Mouse (Mus musculus) heart, adult 18-20 months (tissue): ENCODE data around the gene Ppp1r14b. TPM values are rescaled to one million over a fixed set of nuclear protein-coding genes. Genes with fewer than 3 reads are reported as not detected.
"Not testable (repeated sequence)": the region's sequence is repeated elsewhere in the genome, so short reads cannot be mapped to it uniquely, and the experiment has no call there.

ENCODE experiments used
- DNase-seq, 2 experiments: peaks; one replicate each; pipeline ENCODE4 v3.0.0; 2021 to 2022; ENCODE audit warnings: mixed read lengths in 1 of 2
- total RNA-seq, 2 experiments: library from RNA; stranded (reverse); gene quantifications; 2 replicates each; pipeline ENCODE4 v1.2.3; 2021

Ppp1r14b gene
- total RNA-seq, 2 experiments from 2014 or later: 78.3 to 95.2 TPM

GRCm38 (mm10) chr19:6975537-6976521 is 1.1 kb downstream of the Ppp1r14b start, which contains the start of gene Plcb3:
Plcb3 (minus strand) TSS chr19:6976470.
- peak; percentile 69 to 80 for DNase-seq

- no peak for DNase-seq
Observed at GRCm38 (mm10) chr19:6977759-6978638, 3.2 kb downstream of the Ppp1r14b start.

GRCm38 (mm10) chr19:6978639-6978974 is 3.8 kb downstream of the Ppp1r14b start:
- no peak for DNase-seq

GRCm38 (mm10) chr19:6979001-6979479 is 4.3 kb downstream of the Ppp1r14b start:
- DNase-seq: peak in 1 of 2 experiments; percentile 53

DNA sequence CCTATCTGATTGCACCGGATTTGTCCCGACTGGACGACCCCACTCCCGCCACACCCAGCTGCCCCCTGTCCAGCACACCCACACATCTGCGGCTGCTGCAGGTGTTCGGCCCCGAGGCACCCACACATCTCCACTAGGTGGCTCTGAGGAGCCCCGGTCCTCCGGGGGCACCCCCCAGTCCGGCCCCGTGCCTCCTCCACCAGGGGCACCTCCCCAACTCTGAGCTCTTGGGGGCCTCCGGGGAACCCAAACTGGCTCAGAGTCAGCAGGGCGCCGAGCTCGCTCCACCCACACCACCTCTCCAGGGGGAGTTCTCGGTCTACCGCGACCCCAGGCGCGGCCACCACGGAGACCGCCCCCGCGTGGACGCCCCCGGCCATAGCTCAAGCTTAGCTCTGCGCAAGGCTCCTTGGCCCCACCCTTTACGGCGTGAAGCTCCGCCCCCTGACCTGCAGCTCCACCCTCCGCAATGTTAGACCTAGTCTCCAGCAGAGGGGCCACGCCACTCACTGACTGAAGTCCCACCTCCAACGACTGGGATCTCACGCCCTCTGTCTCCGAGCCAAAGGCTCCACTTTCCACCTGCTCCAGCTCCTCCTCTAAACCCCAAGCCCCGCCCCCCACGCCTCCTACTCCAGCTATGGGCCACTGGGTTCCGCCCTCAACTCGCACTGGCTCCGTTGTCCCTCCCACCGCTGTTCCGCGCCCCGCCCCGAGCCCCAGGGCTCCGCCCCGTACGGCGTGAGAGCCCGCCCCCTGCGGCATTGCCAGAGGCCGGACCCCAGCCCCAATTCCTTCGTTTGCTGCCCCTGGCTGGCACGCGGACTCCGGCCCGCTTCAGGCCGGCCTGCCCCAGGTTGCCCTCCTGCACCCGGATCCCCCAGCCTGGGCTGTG is 5.0 kb downstream of the Ppp1r14b start:
- peak; percentile 100 for DNase-seq

- DNase-seq: peak; percentile 99
Observed at GRCm38 (mm10) chr19:6980381-6981093, 5.8 kb downstream of the Ppp1r14b start, which contains the start of gene Fkbp2. Fkbp2 (minus strand) TSS chr19:6980501.

GRCm38 (mm10) chr19:6981465-6981864 is 6.7 kb downstream of the Ppp1r14b start:
- no peak for DNase-seq

- DNase-seq: no peak
Observed at GRCm38 (mm10) chr19:6983621-6984020, 8.9 kb downstream of the Ppp1r14b start.

DNA sequence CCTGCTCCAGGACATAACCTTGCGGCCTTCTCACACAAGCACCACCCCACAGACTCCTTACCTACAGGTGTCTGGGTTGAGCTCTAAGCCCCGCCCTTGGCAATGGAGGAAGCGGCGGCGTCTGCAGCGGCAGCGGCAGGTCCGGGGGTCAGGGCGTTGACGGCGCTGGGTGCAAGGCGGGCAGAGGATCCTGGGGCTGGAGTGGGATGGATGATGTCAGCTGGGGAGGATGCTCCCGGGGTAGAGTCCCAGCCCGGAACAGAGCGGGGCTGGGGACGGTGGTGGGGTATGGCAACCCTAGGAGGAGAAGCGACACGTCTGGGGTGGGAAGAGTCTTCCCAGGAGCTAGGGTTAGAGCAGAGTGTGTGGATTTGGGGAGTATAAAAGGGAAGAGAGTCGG is 10.5 kb downstream of the Ppp1r14b start:
- no peak for DNase-seq

GRCm38 (mm10) chr19:6985951-6986708 is 11.4 kb downstream of the Ppp1r14b start:
- DNase-seq: no peak

DNA sequence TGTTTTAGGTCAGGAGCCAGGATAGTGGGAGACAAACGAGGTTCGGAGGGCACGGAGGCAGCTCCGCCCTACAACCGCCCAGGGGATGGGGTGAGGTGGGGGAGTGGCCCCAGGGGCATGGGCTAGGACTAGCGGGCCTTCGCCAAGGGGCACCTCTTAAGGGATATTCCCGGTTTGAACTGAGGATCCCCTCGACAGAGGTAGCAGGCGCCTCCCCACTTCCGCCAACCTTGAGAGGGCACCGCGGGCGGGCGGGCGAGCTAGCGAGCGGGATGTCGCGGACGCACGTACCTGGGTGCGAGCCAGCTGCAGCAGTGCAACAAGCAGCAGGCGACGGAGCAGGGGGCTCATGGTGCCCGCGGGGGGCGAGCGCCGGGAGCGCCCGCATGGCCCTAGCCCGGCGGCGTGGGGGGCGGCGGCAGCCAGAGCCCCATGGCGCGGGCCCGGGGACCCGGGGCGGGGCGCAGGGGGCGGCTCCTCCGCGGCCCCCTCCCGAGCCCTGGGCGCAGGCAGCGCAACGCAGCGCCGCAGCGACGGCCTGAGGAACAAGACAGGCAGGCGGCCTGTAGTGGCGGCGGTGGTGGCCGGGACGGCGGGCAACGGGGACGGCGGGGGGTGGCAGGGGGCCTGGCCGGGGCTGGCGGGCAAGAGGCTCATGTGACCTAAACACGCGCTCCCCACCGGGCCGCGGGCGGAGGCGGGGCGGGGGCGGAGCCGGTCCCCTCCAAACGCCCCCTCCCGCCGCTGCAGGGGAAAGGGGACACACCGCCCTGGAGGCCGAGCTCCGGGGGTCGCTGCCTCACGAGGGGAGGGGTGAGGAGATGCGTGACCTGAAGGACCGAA is 12.5 kb downstream of the Ppp1r14b start, which contains the start of gene Vegfb:
Gene Vegfb, minus strand, starts transcription at position 591 of the 843 bp plus-strand sequence.
- DNase-seq: peak; percentile 81

DNA sequence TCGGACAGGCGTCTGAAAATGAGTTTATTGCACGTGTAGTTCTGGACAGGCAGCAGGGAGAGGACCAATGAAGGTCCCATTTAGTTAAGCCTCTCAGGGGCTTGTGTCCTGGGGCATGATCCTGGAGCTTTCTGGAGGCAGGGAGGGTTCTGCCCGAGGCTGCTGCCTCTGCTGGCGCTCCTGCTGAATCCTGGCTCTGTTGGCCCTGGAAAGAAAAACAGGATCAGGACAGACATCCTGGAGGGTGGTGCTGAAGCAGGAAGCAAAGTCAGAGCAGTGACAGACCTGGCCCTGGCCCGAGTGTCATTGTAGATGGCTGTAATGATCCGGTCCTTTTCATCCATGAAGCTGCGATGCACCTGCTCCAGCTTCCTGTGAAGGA is 13.1 kb downstream of the Ppp1r14b start:
- DNase-seq: no peak

DNA sequence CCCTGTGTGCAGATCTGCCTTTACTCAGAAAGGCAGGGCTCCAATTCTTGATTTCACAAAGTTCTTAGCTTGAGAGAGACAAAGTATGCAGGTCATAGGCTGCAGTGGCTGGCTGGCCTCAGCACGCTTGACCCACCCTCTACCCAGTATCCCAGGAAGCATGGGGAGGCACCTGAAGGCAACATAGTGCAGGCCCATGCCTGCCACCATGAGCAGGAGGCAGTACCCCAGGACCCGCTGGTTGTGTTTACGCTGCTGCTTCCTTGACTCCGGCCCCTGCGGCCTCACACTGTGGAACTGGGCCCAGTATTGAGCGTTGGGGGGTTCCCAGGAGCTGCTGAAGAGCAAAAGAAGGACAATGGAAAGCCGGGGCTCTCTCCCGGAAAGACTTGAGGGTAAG is 14.5 kb downstream of the Ppp1r14b start:
- no peak for DNase-seq

DNA sequence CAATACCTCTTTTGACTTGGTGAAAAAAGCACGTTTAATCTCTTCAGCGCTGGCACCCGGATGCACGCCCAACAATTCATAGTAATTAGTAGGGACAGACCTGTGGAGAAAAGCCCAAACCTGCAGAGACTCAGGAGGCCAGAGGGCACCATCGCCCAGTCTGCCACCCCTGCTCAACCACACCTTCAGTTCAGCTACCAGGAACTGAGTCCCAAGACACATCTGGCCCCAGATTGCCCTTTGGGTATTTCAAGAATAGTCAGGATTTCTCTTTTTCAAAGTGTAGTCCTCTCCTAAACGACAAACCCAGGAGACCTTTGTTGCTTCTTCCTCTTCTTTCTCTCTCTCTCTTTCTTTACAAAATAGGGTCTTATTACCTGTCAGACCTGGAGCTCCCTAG is 15.9 kb downstream of the Ppp1r14b start:
- no peak for DNase-seq

DNA sequence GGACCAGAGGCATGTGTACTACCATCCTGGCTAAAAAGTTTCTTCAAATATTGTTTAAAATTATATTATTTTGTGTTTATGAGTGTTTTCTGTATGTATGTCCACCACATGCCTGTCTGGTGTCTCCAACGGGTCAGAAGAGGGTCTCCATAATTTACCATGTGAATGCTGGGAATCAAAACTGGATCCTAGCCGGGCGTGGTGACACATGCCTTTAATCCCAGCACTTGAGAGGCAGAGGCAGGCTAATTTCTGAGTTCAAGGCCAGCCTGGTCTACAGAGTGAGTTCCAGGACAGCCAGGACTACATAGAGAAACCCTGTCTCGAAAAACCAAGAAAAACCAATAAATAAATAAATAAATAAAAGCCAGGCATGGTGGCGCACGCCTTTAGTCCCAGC is 16.4 kb downstream of the Ppp1r14b start:
- DNase-seq: not testable (repeated sequence)

GRCm38 (mm10) chr19:6992011-6992858 is 17.5 kb downstream of the Ppp1r14b start, which contains the start of gene Dnajc4:
Dnajc4 (minus strand) TSS chr19:6992572.
- peak; percentile 96 to 98 for DNase-seq

- DNase-seq: no peak
Observed at GRCm38 (mm10) chr19:6993011-6993770, 18.4 kb downstream of the Ppp1r14b start.
